Comparison of ENCODE assay signal across 24 mouse cellular contexts in the genomic region with DNA sequence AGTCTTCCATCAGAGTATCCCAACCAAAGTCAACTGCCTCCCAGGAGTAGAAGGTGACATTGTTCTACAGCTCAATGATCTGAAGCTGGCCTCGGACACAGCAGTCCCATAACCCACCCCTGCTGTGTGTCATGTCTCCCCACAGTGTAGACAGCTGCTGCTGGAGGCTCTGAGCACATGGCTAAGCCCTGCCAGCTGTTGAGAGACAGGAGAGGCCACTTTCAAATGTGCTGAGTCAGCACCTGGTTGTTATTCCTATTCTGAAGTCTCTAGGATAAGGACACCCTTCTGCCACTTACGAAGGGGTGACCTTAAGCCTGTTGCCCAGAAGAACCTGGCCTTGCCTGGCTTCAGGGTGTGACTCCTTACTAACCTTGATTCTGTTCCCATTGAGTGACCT.
"Had no signal": no experiment of that assay in that cellular context is flagged by ENCODE, and none has a peak within 500 bp of the region (broad histone marks: within the 10 kb centered on the region; RNA-seq: fewer than 3 reads in every experiment).

No protein-coding gene starts in this region.

- H3K4me3 ChIP-seq: heart, adult 2 months; heart, embryonic 13.5 days; heart, embryonic 15.5 days; hindbrain, embryonic 13.5 days; hindbrain, embryonic 15.5 days; layer of hippocampus, adult 2 months; limb, embryonic 12.5 days; liver, embryonic 12.5 days had no signal

- ATAC-seq: hindbrain, postnatal 0 days; intestine, embryonic 16.5 days; liver, embryonic 12.5 days had no signal

- H3K36me3 ChIP-seq: heart, embryonic 13.5 days; heart, embryonic 15.5 days; hindbrain, embryonic 13.5 days; hindbrain, embryonic 15.5 days; limb, embryonic 12.5 days; liver, embryonic 12.5 days had no signal

- H3K4me1 ChIP-seq: heart, embryonic 13.5 days; heart, embryonic 15.5 days; liver, embryonic 12.5 days had no signal

- H3K27me3 ChIP-seq: limb, embryonic 12.5 days had no signal

- H3K9me3 ChIP-seq: heart, embryonic 15.5 days; hindbrain, embryonic 13.5 days; hindbrain, embryonic 15.5 days; liver, embryonic 12.5 days had no signal

- H3K27ac ChIP-seq: heart, adult 2 months; heart, embryonic 13.5 days; heart, embryonic 15.5 days; hindbrain, embryonic 13.5 days; hindbrain, embryonic 15.5 days; hindbrain, postnatal 0 days; layer of hippocampus, adult 2 months; limb, embryonic 12.5 days; liver, embryonic 12.5 days; liver, embryonic 14.5 days had no signal

- H3K9ac ChIP-seq: heart, embryonic 13.5 days; heart, embryonic 15.5 days; hindbrain, embryonic 13.5 days; hindbrain, embryonic 15.5 days; limb, embryonic 12.5 days; liver, embryonic 12.5 days; liver, embryonic 14.5 days had no signal

- DNase-seq: gastrocnemius, postnatal 14 days; gastrocnemius, postnatal 36 days; heart, adult 11 months; heart, adult 2 months; heart, postnatal 14 days; heart, postnatal 36 days; kidney, adult 11 months; kidney, adult 2 months; kidney, adult 9 months; kidney, postnatal 10 days; kidney, postnatal 25 days; kidney, postnatal 4 days; left cerebral cortex, postnatal 4 days had no signal

- H3K4me2 ChIP-seq: heart, embryonic 11.5 days; heart, embryonic 13.5 days; heart, embryonic 15.5 days; hindbrain, embryonic 13.5 days; hindbrain, embryonic 15.5 days; limb, embryonic 12.5 days; liver, embryonic 12.5 days had no signal
